Mouse (Mus musculus) cerebellum, postnatal 10 days (tissue): ENCODE measurements at regions not wholly inside any gene's neighbourhood (a gene's known extent, or its start where the extent isn't known, plus 50 kb on each side); places are given as distances from the start of the nearest gene placed in this dataset.

Experiments used
- DNase-seq, 2 experiments: peaks; one replicate each; pipeline ENCODE4 v3.0.0; 2021; ENCODE audit warnings: mixed read lengths in 2 of 2

DNA sequence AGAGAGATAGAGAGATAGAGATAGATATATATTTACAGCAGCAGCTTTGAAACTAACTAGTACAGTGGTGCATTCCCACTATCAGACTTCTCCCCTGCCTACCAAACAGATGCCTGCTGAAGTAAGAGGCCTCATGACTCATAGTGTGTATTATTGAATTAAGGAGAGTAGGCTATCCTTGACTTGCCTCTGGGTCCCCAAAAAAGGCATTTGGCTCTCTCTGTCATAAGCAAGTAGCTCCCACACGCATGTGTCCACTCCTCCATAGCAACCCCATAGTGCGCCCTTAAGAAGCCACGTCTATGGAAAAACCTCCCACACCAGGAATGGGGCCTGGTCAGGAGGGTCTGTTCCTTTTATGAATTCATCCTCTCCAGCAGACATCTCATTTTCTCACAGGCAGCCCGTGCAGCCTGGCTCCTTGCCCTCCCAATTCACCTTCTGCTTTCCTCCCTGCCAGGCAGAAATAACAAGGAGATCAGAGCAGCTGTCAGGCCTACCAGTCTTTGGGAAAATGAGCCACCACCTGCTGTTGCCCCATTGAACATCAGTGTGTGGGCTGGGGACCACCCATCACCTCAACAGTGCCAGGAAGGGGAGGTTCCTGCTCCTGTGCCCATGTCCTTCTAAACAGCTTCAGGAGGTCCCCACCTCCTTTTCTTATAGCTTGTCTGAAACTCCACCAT is 208.5 kb upstream of the Mocs1 start:
- peak; percentile 93 to 95 for DNase-seq

DNA sequence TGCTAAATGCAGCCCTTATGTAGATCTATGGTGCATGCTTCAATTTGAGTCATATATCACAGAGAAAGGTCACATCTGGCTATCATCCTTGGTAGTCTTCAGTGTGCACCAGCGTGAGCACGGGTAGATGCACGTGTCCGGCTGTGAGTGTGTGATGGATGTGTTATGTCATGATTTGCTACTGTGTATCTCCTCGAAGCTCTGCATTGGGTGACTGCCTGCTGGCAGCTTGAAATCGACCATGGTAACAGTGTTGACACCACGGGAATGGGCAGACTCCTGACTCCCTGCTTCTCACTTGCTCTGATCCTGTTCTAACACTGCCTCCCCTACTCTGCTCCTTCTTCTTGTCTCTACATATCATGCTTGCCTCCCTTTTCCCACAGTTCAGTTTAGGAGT is 204.9 kb upstream of the Mocs1 start:
- DNase-seq = no peak

DNA sequence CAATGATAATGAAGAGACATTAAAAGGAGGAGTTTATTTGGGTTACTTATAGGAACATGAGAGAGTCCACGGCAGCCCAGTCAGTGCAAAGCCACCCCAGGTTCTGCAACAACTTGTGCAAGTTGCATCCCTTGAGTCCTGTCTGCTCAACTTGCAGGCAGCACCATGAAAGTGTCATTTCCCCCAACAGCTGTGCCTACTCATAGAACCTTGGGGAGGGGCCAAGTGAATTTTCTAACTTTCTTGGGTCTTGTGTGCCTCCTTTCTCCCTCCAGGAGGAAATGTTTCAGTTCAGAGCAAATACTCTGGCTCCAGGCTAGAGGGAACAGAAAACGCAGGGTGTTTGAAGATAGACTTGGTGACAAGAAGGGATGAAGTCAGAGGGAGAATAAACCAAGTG is 204.5 kb upstream of the Mocs1 start:
- no peak for DNase-seq

DNA sequence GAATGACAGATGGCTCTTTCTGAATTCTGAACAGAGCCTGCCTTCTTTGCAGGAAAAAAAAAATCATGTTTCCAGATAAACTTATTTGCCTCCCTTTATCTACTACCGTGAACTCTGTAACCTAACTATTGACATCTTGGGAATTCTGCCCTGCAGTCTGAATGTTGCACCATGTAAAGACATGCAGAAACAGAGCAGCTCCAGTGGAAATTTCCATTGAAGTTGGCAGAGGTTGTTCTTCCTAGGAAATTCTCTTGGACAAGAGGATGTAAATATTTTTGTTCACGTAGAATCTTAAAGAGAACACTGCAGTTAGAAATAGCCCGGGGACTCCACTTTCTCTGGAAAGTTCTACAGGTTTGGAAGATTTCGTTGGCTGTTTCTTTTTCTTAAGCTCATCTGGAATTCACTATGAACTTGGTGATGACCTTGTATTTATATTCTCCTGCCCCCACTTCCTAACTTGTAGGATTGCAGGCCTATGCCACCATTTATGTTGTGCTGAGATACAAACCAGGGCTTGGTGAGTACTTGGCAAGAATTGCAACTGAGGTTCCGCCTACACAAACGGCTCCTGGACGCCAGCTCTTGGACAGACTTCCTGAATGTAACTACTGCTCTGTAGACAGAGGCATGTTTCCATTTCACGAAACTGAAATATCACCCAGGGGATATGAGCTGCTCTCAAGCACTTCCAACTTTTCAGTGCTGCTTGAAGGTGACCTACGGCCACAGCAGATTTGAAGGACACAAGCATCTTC is 202.7 kb upstream of the Mocs1 start:
- no peak for DNase-seq

DNA sequence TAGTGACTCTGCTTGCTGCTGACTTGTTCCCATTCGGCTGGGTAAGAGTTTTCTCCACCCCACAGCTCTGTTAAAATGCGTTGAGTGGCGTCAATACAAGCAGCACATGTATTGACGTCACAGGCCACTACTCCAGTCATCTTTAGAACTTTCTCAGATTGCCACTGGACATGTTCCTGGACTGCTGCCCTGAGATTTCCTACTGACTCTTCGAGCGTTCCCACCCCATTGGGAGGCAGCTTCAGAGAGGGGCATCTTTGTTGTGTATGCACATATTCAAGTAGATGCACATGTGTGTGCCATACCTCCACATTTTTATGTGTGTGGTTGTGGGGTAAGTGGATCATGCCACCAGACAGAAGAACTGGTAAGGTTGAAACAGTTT is 202.2 kb upstream of the Mocs1 start:
- DNase-seq = no peak

DNA sequence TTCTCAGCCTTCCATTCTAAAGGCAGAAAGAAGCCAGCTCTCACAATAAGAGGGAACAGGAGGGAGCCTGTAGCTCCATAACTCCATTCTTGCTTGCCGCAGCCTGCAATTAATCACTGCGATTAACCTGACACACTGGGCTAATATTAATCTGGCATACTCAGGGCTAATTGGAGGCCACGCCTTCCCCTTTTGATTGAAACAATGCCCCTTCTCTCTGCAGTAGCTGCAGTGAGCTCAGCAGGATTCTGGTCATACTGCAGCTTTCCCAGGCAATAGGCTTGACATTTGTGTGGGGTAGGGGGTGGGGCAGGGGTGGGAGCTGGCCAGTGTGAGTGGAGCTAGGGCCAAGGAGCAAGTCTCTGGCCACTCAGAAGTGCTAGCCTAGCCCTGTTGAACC is 196.9 kb upstream of the Mocs1 start:
- DNase-seq = peak in 1 of 2 experiments; percentile 20

DNA sequence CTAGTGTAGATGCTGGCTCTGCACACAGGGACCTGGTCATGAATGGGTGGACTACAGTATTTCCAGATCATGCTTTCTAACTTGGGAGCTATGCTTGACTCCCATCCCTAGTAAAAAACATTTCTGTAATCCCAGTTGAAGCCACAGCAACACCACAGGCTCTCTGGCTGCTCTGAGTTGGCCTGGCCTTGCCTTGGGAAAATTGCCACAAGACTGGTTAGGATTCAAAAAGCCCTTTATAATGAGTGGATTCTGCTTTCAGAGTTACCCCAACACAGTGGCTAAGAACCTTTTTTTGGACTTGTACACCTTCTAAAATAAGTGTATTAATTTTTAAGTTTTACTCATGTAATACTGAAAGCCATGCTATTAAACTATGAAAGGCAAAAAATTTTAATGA is 188.1 kb upstream of the Mocs1 start:
- peak; percentile 61 to 64 for DNase-seq

DNA sequence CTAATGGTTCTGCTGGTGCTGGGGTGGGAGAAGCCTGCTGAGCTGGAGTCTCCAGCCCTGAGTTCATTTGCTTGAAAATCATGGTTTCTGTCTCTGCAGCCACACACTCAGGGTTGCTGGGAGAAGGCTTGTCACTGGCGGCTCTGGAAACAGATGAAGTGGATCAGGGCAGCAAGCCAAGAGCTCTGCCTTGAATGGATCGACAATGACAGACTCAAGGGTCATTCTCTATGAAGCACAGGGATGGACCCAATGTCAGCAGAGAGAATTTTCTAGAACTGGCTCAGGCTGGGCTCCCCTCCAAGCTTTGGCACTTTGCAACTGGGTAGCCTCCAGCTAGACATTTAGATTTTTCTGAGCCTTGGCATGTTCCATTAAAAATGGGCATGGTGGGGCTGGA is 184.7 kb upstream of the Mocs1 start:
- peak; percentile 88 to 91 for DNase-seq

DNA sequence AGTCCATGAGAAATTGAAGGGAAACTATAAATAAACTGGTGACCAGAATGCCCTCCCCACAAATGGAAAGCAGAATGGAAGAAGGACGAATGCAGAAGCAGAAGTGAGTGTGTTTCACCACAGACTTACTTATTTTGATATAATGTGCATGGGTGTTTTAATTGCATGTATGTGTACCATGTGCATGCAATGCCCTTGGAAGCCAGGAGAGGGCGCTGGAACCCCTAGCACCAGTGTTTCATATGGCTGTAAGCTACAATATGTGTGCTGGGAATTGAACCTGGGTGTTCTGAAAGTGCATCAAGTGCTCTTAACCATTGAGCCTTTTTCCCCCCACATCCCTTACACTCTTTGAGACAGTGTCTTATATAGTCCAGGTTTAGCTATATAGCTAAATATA is 183.1 kb upstream of the Mocs1 start:
- no peak for DNase-seq

DNA sequence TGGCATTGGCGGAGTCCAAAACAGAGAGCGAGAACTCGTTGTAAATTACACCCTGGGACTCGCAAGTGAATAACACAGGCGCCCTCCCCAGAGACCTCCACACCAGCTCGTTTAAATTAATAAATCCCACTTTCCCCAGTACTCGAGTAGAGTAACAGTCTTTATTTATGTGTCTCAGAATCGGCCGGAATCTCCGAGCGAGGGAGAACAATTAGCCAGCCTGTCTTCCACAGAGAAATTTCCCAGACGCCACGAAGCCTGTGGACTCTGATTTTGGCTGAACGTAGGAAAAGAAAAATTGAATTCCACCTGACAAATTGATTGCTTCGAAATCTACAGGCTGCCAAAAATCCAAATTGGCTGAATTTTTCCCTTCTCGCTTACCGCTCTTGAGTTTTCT is 180.9 kb upstream of the Mocs1 start:
- no peak for DNase-seq

DNA sequence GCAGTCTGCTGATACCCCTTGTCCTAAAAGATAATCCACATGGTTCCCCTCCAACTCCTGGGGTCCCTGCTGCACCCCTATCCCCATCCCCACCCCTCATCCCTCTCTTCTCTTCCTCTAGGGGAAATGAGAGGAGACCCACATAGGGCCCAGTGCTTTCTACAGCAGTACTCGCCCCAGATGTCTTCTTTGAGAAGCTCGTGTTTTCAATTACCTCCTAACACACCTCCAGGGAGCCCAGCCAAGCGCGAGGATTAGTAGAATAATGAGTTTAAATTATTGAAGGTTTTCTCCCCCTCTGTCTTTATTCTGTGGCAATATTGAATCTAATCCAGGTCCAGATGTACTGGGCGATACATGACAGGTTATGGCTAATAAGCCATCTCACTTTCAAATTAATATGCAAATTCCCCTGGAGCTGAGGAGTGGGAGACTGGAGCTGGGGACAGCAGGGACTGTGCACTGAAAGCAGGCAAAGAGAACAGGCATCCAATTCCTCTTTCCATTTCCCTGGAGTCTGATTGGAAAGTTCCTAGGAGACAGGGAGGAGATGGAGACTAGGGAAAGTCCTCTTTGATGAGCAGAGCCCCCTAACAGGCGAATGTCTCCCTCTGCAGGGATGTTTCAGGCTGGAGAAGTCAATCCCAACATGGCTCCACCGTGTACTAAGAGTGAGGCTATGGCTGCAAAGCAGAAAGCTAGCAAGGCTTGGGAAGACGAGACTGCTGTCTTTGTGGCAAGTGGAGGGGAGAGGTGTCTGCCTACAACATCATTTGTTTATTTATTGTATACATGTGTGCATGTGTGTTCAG is 177.2 kb upstream of the Mocs1 start:
- DNase-seq = peak in 1 of 2 experiments; percentile 44

DNA sequence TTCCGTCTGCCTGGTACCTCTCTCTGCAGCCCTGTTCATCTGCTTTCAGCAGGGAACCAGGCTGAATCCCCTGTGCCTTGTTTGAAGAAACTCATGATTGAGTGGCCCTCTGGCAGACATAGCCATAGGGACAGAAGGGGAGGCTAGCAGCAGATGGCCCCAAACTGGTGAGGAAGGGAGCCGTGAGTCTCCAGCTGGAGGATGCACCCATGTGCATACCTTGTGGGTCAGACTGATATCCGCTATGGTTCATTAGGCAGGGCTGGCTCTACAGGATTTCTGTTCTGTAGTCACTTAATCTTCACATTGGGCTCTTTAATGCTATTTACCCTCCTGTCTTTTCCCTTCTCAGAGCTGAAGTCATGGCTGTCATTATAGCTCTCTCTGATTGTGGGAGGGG is 175.9 kb upstream of the Mocs1 start:
- peak; percentile 43 to 61 for DNase-seq

DNA sequence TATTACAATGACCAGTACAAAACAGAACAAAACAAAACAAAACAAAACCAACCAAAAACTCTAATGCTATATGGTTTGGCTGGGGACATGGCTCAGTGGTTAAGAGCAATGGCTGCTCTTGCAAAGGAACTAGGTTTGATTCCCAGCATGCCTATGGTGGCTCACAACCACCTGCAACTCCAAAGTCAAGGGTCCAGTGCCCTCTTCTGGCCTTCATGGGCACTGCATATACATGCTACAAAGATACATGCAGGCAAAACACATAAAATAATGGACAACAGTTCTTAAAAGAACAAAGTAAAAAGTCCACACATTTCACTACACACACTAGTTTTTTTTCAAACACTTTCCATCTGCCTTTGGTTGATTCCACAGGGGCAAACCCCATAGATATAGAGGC is 169.7 kb upstream of the Mocs1 start:
- DNase-seq = no peak

DNA sequence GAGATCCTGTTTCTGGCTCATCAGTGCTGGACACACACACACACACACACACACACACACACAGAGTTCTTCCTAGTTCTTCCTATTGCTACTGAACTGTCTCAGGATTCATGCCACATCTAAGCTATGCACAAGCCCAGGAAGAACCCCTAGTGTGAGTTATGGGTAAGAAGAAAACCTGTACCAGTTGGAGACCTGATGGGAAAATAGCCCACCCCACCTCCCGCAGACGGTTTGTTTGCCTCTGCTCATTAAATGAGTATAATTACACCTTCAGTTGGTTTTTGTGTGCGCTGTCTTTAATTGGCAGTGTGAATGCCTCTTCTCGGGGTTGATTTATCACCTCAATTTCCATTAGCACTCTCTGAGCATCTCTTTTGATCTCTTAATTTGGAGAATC is 165.8 kb upstream of the Mocs1 start:
- no peak for DNase-seq

DNA sequence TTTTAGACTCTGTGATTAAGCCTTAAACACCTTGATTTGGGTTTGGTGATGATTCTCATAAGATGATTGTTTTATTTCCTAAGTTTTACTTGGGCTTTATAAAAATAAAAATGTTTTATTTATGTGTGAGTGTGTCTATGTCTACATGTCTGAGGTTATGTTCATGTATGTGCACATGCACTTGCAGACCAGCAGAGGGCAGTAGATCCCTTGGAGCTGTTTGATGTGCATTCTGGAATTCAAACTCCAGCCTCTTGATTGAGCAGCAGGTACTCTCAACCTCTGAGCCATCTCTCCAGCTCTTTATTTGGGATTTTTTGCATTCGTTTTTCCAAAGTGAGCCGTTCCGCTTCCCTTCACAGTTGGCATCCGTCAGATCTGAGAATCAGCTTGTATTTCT is 161.8 kb upstream of the Mocs1 start:
- peak; percentile 46 to 65 for DNase-seq

DNA sequence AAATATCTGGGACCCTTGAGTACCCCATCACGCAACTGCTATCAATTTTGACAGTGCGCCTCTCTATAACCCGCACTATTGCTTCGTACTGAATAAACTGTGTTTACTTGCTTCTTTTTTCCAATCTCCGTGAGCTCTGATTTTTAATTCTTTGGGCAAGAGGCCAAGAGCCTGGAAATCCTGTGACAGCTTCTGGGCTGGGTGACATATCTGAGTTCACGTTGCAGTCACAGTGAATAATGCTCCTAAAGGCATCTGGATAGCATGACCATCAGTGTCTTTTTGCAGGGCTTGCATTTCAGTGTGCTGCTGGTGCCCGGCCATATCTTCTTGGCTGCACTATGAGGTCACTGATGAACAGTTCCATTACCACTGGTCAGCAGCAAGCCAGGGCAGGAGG is 158.2 kb upstream of the Mocs1 start:
- peak; percentile 53 to 66 for DNase-seq

DNA sequence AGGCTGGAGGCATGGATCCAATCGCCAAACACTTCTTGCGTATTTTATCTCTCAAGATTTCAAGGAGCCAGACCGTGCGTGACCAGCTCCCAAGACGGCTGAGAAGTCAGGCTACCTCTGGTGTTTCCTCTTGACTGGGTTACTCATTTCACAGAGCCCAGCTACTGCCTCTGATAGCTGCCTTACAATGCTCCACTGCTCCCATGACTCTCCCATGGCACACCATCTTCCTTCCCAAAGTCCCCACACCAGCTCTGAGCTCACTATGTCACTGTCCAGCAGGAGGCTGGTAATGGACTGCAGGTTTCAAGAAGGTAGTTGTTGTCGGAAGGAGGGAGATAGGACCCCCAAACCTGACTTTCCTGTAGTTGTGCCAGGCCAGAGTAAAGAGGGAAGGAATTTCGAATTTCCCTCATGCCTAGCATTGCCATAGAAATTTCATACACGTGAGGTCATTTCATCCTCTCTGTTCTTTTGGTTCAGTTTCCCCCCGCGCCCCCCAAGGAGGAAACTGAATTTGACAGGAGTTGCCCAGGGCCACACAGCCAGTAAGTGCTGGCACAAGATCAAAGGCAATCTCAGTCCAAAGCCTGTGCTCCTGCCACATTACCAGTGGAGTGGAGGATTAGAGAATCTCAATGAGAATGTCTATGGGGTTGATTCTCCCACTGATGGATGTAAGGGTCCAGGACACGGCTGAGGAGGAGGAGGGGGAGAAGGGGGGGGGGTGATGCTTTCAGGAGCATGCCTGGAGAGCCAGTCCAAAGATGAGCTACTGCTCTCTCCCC is 155.3 kb upstream of the Mocs1 start:
- DNase-seq = peak; percentile 73

DNA sequence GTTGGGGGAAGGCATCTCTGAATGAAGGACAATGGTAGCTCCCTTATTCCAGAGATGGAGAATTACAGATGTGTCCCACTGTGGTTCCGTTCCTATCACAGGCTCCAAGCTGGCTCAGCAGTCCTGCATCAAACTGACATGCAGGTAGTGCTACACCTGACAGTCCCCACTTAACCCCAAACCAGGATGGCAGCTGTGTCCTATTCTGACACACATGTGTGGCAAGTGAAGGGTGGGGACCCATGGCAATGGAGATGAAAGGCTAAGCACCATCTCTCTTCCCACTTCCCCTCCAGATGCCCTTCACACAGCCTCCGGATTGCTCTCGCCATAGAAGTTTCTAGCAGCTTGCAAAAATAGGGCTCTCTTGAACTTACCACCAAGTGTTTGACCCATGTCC is 153.2 kb upstream of the Mocs1 start:
- no peak for DNase-seq

DNA sequence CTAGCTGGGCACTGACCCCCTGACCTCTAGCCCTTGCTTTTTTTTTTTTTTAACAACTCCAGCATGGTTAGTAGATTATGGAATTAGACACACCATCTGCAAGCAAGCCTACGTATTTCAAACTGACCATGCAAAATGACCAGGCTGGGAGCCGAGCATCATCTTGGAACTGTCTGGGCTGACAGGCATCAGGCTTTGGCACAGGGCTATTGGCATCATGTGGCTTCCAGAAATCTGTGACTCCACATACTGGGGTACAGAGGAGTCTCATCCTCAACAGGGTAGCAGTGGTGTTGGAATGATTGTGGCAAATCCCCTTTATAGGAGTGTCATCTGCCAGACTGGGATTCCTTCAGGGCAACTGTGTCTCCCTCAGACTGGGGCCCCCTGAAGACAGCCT is 152.7 kb upstream of the Mocs1 start:
- DNase-seq = peak; percentile 64 to 72

DNA sequence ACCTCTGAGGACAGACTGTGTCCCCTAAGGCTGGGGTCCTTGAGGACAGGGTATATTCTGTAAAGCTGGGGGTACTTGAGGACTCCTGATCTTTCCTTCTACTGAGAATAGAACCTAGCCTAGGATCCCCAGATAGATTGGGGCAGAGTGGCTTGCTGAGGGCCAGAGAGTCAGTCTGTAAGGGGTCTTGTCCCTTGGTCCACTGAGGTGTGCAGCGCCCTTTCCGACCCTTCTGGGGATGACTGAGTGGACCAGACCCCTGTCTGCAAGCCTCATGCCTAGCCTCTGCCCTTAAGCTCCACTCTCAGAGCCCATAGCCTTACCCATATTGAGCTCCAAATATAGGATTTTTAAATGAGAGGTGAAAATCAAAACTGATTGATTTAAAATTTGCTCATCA is 152.2 kb upstream of the Mocs1 start:
- no peak for DNase-seq

DNA sequence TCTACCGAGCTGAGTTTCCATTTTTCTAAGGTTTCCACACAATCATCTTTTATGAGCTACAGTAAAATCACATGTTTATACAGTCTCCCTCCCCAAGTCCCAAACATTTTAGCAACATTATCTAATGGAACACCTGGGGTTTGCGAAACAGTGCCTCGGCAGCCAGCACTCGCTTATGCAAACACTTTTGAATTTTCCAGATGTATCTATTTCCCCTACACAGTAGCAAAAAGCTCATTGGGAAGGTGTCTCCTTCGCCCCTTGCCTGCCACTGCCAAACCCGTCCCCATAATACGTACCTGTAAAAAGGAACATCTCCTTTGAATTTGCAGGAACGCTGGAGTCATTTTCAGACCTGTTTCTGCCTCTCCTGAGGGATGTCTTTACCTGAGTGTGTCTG is 149.6 kb upstream of the Mocs1 start:
- no peak for DNase-seq

DNA sequence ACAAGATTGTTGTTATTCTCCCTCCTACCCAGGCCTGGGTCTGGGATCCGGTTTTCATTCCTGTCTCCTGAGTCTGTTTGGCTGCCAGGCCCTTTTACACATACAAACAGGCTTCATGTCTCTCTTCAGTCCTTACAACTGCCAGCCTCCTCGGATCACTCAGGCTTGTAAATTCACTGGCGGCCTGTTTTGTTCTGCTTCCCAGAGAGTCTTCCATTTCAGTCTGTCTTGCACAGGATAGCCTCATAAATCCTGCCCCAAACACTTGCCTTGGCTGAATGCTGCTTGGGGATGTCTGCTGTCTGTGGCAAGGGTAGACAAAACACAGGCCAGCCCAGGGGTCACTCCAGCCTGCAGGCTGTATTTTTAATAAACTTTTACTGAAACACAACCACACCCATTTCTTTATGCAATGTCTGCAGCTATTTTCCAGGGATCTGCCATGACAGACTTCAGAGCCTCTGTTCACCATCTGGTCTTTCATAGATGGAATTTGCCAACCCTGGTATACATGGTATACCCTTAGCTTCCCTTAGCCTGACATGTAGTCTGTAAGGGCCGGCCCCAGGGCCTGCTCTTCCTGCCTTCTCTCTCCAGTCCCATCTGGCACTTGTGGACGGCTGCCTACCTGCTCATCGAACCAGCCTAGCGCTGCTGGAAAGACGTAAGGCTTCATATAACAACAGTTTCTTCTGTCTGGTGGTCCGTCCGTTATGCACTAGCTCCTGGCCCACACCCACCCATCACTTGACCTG is 149.0 kb upstream of the Mocs1 start:
- DNase-seq = peak; percentile 52 to 54
